Mouse (Mus musculus) bone marrow, adult 2 months (tissue): Measurements from ENCODE around the gene A630095N17Rik.

Experiments
- CTCF ChIP-seq: fragments of 200-500 bp; IDR thresholded peaks from 2 replicates; pipeline ENCODE4 v1.5.1; 2011; ENCODE audit warnings: low read length, control low read depth; ENCODE audit not compliant: control insufficient read depth, insufficient read depth
- POLR2A ChIP-seq: fragments of 200-500 bp; IDR thresholded peaks from 2 replicates; pipeline ENCODE4 v1.6.1; 2011; ENCODE audit warnings: low read depth, mild to moderate bottlenecking, control low read depth, low read length, borderline replicate concordance; ENCODE audit not compliant: control insufficient read depth

DNA sequence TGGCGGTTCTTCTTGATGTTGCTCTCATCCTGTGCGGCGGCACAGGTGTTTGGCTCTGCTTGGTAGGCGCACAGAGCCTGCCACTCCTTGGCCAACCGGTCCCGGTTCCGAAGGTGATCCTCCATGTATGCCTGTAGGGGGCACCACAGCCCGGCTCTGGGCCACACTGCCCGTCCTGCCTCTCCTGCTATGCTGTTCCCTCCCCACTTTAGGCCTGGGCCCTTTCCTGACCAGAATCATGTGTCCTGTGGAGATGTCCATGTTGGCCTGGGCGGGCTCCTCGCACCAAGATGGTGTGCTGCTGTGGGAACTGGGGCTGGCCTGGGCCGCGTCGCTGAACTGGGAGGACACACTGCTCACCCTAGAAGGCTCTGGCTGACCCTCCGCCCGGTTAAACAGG lies 21.1 kb upstream of the A630095N17Rik start:
- TF ChIP-seq CTCF (no peak), POLR2A (no peak)
